Mouse (Mus musculus): ENCODE data around the gene Wwtr1. TPM values are rescaled to one million over a fixed set of nuclear protein-coding genes. Genes with fewer than 3 reads are reported as not detected.
A peak's percentile ranks its signal among the peaks of the same experiment; 100 is the strongest.

The Wwtr1 gene
- total and polyA plus RNA-seq, 2 experiments, result 4.9 to 11.9 TPM

- H3K27ac ChIP-seq (replicated peaks; ENCODE audit: insufficient read depth, low read depth, low read length), result no peak overlapping the region
- H3K36me3 ChIP-seq (ENCODE audit: control insufficient read depth, insufficient read depth, low read length), result peaks cover 6% of the 10 kb centered on the region; the same call in 1 of the 2 replicates
- no peak overlapping the region for H3K4me3 ChIP-seq (ENCODE audit: insufficient read depth, low read depth, low read length)
- WGBS, result 82% methylated on average over 8 of the region's 8 CpGs
- TF ChIP-seq CTCF (IDR thresholded peaks at IDR 0.05; ENCODE audit: low read depth, low read length) (no peak), POLR2A (IDR thresholded peaks at IDR 0.05; ENCODE audit: extremely low read depth, insufficient read depth, low read length) (no peak)
- peaks cover 2% of the 10 kb centered on the region; the same call in 1 of the 2 replicates for H3K4me1 ChIP-seq (ENCODE audit: control insufficient read depth, insufficient read depth, low read length)
- H3K27me3 ChIP-seq (ENCODE audit: control insufficient read depth, insufficient read depth, low read length), result no peaks in the 10 kb centered on the region
- no peak overlapping the region for H3K9ac ChIP-seq (ENCODE audit: low read depth, low read length)
- DNase-seq (ENCODE audit: extremely low read depth, low read depth, low spot score), result peak; percentile 81
- 0 out of 2 replicates have a peak, but pooled peaks cover 3% of the 10 kb centered on the region for H3K79me2 ChIP-seq (ENCODE audit: control insufficient read depth, insufficient read depth, low read length)
These were observed 101.3 kb downstream of the Wwtr1 start for GRCm38 (mm10) chr3:57474421-57474820.

- WGBS, result 74% methylated on average over 4 of the region's 4 CpGs
- H3K4me1 ChIP-seq (ENCODE audit: control insufficient read depth, insufficient read depth, low read length), result peaks cover 2% of the 10 kb centered on the region; the same call in 1 of the 2 replicates
- H3K9ac ChIP-seq (ENCODE audit: low read depth, low read length), result no peak overlapping the region
- H3K27ac ChIP-seq (replicated peaks; ENCODE audit: insufficient read depth, low read depth, low read length), result no peak overlapping the region
- no peak for DNase-seq (ENCODE audit: extremely low read depth, low read depth, low spot score)
- no peaks in the 10 kb centered on the region for H3K27me3 ChIP-seq (ENCODE audit: control insufficient read depth, insufficient read depth, low read length)
- no peak overlapping the region for H3K4me3 ChIP-seq (ENCODE audit: insufficient read depth, low read depth, low read length)
- H3K79me2 ChIP-seq (ENCODE audit: control insufficient read depth, insufficient read depth, low read length), result no peaks in the 10 kb centered on the region
- TF ChIP-seq POLR2A (IDR thresholded peaks at IDR 0.05; ENCODE audit: extremely low read depth, insufficient read depth, low read length), result no peak
- no peak for TF ChIP-seq CTCF (IDR thresholded peaks at IDR 0.05; ENCODE audit: low read depth, low read length)
- peaks cover 6% of the 10 kb centered on the region; the same call in 1 of the 2 replicates for H3K36me3 ChIP-seq (ENCODE audit: control insufficient read depth, insufficient read depth, low read length)
These were observed 103.3 kb downstream of the Wwtr1 start for GRCm38 (mm10) chr3:57472407-57472806.

GRCm38 (mm10) chr3:57470981-57471601, 104.6 kb downstream of the Wwtr1 start:
- peaks cover 3% of the 10 kb centered on the region; the same call in 1 of the 2 replicates for H3K79me2 ChIP-seq (ENCODE audit: control insufficient read depth, insufficient read depth, low read length)
- no peak overlapping the region for H3K9ac ChIP-seq (ENCODE audit: low read depth, low read length)
- 59% methylated on average over 15 of the region's 15 CpGs for WGBS
- no peak overlapping the region for H3K4me3 ChIP-seq (ENCODE audit: insufficient read depth, low read depth, low read length)
- peaks cover 2% of the 10 kb centered on the region; the same call in 1 of the 2 replicates for H3K36me3 ChIP-seq (ENCODE audit: control insufficient read depth, insufficient read depth, low read length)
- no peaks in the 10 kb centered on the region for H3K27me3 ChIP-seq (ENCODE audit: control insufficient read depth, insufficient read depth, low read length)
- H3K27ac ChIP-seq (replicated peaks; ENCODE audit: insufficient read depth, low read depth, low read length), result 0 out of 2 replicates have a peak overlapping the region, but pooled peaks have one; percentile 0
- H3K4me1 ChIP-seq (ENCODE audit: control insufficient read depth, insufficient read depth, low read length), result peaks cover 2% of the 10 kb centered on the region; the same call in 1 of the 2 replicates
- no peak for TF ChIP-seq CTCF (IDR thresholded peaks at IDR 0.05; ENCODE audit: low read depth, low read length)
- TF ChIP-seq POLR2A (IDR thresholded peaks at IDR 0.05; ENCODE audit: extremely low read depth, insufficient read depth, low read length), result no peak
- DNase-seq (ENCODE audit: extremely low read depth, low read depth, low spot score), result peak; percentile 24

DNA sequence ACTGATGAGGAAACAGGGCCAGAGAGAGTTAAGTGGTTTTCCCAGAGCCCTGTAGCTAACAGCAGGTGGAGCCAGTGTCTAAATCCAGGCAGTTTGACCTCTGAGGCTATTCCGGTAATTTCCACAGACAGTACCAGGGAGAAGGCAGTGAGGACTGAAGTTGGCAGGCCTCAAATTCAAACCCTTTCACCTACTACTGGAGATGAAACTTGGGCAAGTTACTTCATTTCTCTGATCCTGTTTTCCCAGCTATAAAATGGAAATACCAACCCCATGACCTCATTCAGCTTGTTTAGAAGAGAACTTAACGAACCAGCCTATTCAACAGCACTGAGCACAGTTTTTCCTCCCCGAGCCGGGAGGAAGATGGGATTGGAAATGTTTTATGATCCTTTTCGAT, 105.4 kb downstream of the Wwtr1 start:
- Histone ChIP-seq H3K27ac (replicated peaks; ENCODE audit: insufficient read depth, low read depth, low read length) (no peak overlapping the region), H3K9ac (ENCODE audit: low read depth, low read length) (no peak overlapping the region), H3K4me1 (ENCODE audit: control insufficient read depth, insufficient read depth, low read length) (peaks cover 2% of the 10 kb centered on the region; the same call in 1 of the 2 replicates), H3K27me3 (ENCODE audit: control insufficient read depth, insufficient read depth, low read length) (no peaks in the 10 kb centered on the region), H3K4me3 (ENCODE audit: insufficient read depth, low read depth, low read length) (no peak overlapping the region), H3K36me3 (ENCODE audit: control insufficient read depth, insufficient read depth, low read length) (no peaks in the 10 kb centered on the region), H3K79me2 (ENCODE audit: control insufficient read depth, insufficient read depth, low read length) (peaks cover 3% of the 10 kb centered on the region; the same call in 1 of the 2 replicates)
- 50% methylated on average over 5 of the region's 5 CpGs for WGBS
- DNase-seq (ENCODE audit: extremely low read depth, low read depth, low spot score), result peak; percentile 75
- TF ChIP-seq POLR2A (IDR thresholded peaks at IDR 0.05; ENCODE audit: extremely low read depth, insufficient read depth, low read length) (no peak), CTCF (IDR thresholded peaks at IDR 0.05; ENCODE audit: low read depth, low read length) (peak; percentile 64)

- WGBS, result 93% methylated on average over 3 of the region's 3 CpGs
These were observed 106.4 kb downstream of the Wwtr1 start for GRCm38 (mm10) chr3:57469325-57469724.

GRCm38 (mm10) chr3:57466289-57466688, 109.4 kb downstream of the Wwtr1 start:
- no peak overlapping the region for H3K27ac ChIP-seq (replicated peaks; ENCODE audit: insufficient read depth, low read depth, low read length)
- no peak for TF ChIP-seq POLR2A (IDR thresholded peaks at IDR 0.05; ENCODE audit: extremely low read depth, insufficient read depth, low read length)
- no peak for TF ChIP-seq CTCF (IDR thresholded peaks at IDR 0.05; ENCODE audit: low read depth, low read length)
- no peak for DNase-seq (ENCODE audit: extremely low read depth, low read depth, low spot score)

More at GRCm38 (mm10) chr3:57469325-57469724, 106.4 kb downstream of the Wwtr1 start:
- Histone ChIP-seq H3K27me3 (ENCODE audit: control insufficient read depth, insufficient read depth, low read length) (no peaks in the 10 kb centered on the region), H3K9ac (ENCODE audit: low read depth, low read length) (no peak overlapping the region), H3K27ac (replicated peaks; ENCODE audit: insufficient read depth, low read depth, low read length) (no peak overlapping the region), H3K4me1 (ENCODE audit: control insufficient read depth, insufficient read depth, low read length) (peaks cover 2% of the 10 kb centered on the region; the same call in 1 of the 2 replicates), H3K4me3 (ENCODE audit: insufficient read depth, low read depth, low read length) (no peak overlapping the region), H3K79me2 (ENCODE audit: control insufficient read depth, insufficient read depth, low read length) (peaks cover 3% of the 10 kb centered on the region; the same call in 1 of the 2 replicates), H3K36me3 (ENCODE audit: control insufficient read depth, insufficient read depth, low read length) (no peaks in the 10 kb centered on the region)
- TF ChIP-seq POLR2A (IDR thresholded peaks at IDR 0.05; ENCODE audit: extremely low read depth, insufficient read depth, low read length), result no peak
- TF ChIP-seq CTCF (IDR thresholded peaks at IDR 0.05; ENCODE audit: low read depth, low read length), result no peak
- DNase-seq (ENCODE audit: extremely low read depth, low read depth, low spot score), result no peak

More at GRCm38 (mm10) chr3:57466289-57466688, 109.4 kb downstream of the Wwtr1 start:
- no peaks in the 10 kb centered on the region for H3K4me1 ChIP-seq (ENCODE audit: control insufficient read depth, insufficient read depth, low read length)
- H3K9ac ChIP-seq (ENCODE audit: low read depth, low read length), result no peak overlapping the region
- peaks cover 12% of the 10 kb centered on the region for H3K36me3 ChIP-seq (ENCODE audit: control insufficient read depth, insufficient read depth, low read length)
- peaks cover 3% of the 10 kb centered on the region; the same call in 1 of the 2 replicates for H3K79me2 ChIP-seq (ENCODE audit: control insufficient read depth, insufficient read depth, low read length)
- WGBS, result 81% methylated on average over 3 of the region's 3 CpGs
- H3K4me3 ChIP-seq (ENCODE audit: insufficient read depth, low read depth, low read length), result no peak overlapping the region
- H3K27me3 ChIP-seq (ENCODE audit: control insufficient read depth, insufficient read depth, low read length), result no peaks in the 10 kb centered on the region

All from liver, adult 2 months (tissue).